Mouse (Mus musculus): ENCODE results near the gene Nuak1.

The Nuak1 gene

DNA sequence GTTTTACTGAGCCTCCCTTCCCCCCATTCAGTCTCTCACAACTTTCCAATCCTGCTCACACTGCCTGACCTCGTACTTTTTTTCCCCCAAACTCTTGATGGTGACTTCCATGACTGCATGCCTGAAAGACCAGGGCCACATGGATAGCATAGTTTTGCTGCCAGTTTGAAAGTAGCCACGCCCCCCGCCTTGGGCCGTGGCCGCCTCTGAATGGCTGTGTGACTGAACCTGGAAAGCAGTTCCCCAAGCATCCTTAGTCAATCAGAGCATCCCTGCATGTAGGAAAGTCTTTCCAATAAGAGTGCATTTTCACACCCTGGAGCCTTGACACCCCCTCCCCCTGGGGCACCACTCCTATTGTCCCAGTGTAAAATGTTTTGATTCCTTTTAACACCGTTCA lies 116.4 kb downstream of the Nuak1 start:
- DNase-seq = no peak

All from thymus, postnatal 4 days (tissue).